Mouse (Mus musculus) G1E (cell line): ENCODE data around the gene Zfp644. TPM values are rescaled to one million over a fixed set of nuclear protein-coding genes. Genes with fewer than 3 reads are reported as not detected.

Source experiments
- ATAC-seq: 2 replicates; pipeline ENCODE4 v1.8.0; 2016; ENCODE audit warnings: mild to moderate bottlenecking; ENCODE audit not compliant: insufficient number of reproducible peaks, poor library complexity, low FRiP score, severe bottlenecking; ENCODE audit errors: extremely low read depth
- DNase-seq: peaks from one replicate; pipeline ENCODE4 v3.0.0; 2012; ENCODE audit warnings: low spot score
- H3K27me3 ChIP-seq: 2 replicates; pipeline ENCODE4 v1.6.1; 2012; ENCODE audit warnings: mild to moderate bottlenecking, low read length, inconsistent platforms; ENCODE audit not compliant: insufficient read depth
- H3K36me3 ChIP-seq: replicated peaks from 2 replicates; pipeline ENCODE3; 2012; ENCODE audit warnings: mild to moderate bottlenecking, inconsistent platforms
- H3K4me1 ChIP-seq: 2 replicates; pipeline ENCODE4 v1.6.1; 2012; ENCODE audit warnings: low read depth, low read length, inconsistent platforms, mixed read lengths; ENCODE audit not compliant: insufficient read depth
- H3K4me3 ChIP-seq: 2 replicates; pipeline ENCODE4 v1.5.1; 2012; ENCODE audit warnings: low read depth, mild to moderate bottlenecking, inconsistent platforms, low read length, moderate library complexity, mixed read lengths
- H3K9me3 ChIP-seq: replicated peaks from 2 replicates; pipeline ENCODE4 v1.6.1; 2012; ENCODE audit warnings: inconsistent platforms
- CTCF ChIP-seq: IDR thresholded peaks from 2 replicates; pipeline ENCODE4 v1.5.1; 2012; ENCODE audit warnings: low read depth, low read length, inconsistent platforms, mixed read lengths
- GATA1 ChIP-seq: IDR thresholded peaks from 2 replicates; pipeline ENCODE4 v1.6.1; 2012; ENCODE audit warnings: borderline replicate concordance, low read length, inconsistent platforms, mixed read lengths
- GATA2 ChIP-seq: IDR thresholded peaks from 2 replicates; pipeline ENCODE4 v1.6.1; 2012; ENCODE audit warnings: low read depth, low read length, inconsistent platforms, borderline replicate concordance
- POLR2AphosphoS5 ChIP-seq: IDR thresholded peaks from 2 replicates; pipeline ENCODE4 v1.6.1; 2012; ENCODE audit warnings: low read depth, low read length, inconsistent platforms; ENCODE audit not compliant: insufficient replicate concordance
- TAL1 ChIP-seq: conservative IDR thresholded peaks from 2 replicates; pipeline ENCODE4 v1.6.1; 2012; ENCODE audit warnings: low read depth, low read length, inconsistent platforms, mixed read lengths
- polyA plus RNA-seq: library from polyadenylated mRNA; stranded (reverse); fragments of >175 nt; gene quantifications from 2 replicates; pipeline ENCODE4 v1.2.3, GENCODE M21; 2012
- total RNA-seq, 2 experiments: library from RNA; stranded (forward) in 1 of 2; stranded (reverse) in 1 of 2; fragments of 200-1000 nt in 1 of 2; fragments of >200 nt in 1 of 2; fragmentation: Nextera tagmentation in 1 of 2; gene quantifications; 2 replicates each; pipeline ENCODE4 v1.2.3; 2014 to 2017

Zfp644 gene
- total and polyA plus RNA-seq, 3 experiments: 13.9 to 97.8 (median 83.8) TPM

DNA sequence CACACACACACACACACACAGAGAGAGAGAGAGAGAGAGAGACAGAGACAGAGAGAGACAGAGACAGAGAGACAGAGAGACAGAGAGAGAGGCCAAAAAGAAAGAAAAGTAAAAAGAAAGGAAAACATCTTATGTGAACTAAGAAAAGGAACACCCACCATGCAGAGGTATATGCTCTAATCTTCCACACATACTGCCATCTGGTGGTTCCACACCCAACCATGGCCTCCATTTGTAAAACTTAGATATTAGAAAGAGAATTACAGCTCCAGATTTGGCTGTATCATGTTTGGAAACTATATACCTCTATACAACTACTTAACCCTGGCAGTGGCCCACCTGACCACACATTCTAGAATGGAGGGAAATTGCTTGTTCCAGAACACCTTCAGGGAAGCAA is 102.7 kb downstream of the Zfp644 start:
- TF ChIP-seq CTCF: no peak
- Histone ChIP-seq H3K27me3 (no peaks in the 10 kb centered on the region), H3K36me3 (peaks cover 57% of the 10 kb centered on the region), H3K4me3 (no peak overlapping the region), H3K4me1 (no peaks in the 10 kb centered on the region), H3K9me3 (no peaks in the 10 kb centered on the region)
- ATAC-seq: no peak
- DNase-seq: no peak

DNA sequence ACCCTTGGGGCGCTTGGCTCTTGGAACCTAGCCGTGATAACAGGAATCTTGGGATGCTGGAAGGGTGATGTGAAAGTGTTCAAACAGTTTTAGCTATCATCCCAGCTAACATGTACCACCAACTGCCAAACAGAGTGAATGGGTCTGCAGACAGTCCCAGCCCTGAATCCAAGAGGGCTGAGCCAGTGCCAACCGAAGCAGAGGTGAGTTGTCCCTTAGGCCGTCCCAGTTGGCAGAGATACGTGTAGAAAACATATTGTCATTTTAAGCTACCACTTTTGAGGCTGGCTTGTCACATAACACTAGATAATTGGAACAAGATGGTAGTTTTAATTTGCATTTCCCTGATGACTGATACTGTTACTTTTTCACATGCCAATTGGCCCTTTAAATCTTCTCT is 106.4 kb downstream of the Zfp644 start:
- DNase-seq (no peak), ATAC-seq (no peak)
- Histone ChIP-seq H3K4me1 (no peaks in the 10 kb centered on the region), H3K36me3 (peaks cover 28% of the 10 kb centered on the region), H3K27me3 (no peaks in the 10 kb centered on the region), H3K4me3 (no peak overlapping the region), H3K9me3 (no peaks in the 10 kb centered on the region)
- no peak for TF ChIP-seq CTCF
- no peak for TF ChIP-seq TAL1
- TF ChIP-seq GATA2: no peak

DNA sequence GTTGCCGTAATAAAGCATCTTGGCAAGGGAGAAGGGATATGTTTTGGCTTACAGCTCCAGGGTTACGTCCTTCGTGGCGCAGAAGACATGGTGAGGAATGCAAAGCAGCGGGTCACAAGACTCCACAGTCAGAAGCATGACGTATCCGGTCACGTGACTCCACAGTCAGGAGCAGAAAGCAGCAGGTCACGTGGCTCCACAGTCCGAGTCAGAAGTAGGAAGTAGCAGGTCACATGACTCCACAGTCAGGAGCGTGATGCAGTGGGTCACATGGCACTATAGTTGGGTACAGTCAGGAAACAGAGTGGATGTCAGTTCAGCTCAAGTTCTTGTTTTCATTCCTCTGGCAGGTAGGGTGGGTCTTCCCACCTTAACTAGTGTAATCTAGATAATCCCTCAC is 107.4 kb downstream of the Zfp644 start:
- no peak for TF ChIP-seq POLR2AphosphoS5
- TF ChIP-seq CTCF: no peak
- TF ChIP-seq GATA2: no peak
- TF ChIP-seq TAL1: no peak
- DNase-seq (no peak), ATAC-seq (no peak)
- no peaks in the 10 kb centered on the region for H3K4me1 ChIP-seq
- H3K27me3 ChIP-seq: no peaks in the 10 kb centered on the region
- no peak overlapping the region for H3K4me3 ChIP-seq
- H3K9me3 ChIP-seq: no peaks in the 10 kb centered on the region
- H3K36me3 ChIP-seq: peaks cover 19% of the 10 kb centered on the region

DNA sequence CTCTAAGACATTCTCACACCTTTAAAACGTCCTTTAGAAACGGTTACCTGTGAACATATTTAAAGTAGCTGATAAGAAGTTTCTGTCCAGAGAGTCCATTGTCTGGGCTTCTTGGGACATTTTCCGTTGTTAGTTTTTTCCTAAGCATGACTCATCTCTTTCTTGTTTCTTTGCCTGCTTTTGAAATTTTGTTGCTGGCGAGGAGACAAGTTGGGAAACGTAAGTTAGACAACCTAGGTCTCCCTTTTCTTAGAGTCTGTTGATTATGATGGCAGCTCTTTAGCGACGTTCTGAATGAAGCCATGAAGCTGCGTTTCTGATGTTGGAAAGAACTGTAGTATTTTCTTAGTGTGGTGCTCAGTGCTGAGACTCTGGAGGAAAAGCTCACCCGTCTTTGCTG is 108.1 kb downstream of the Zfp644 start:
- no peak for ATAC-seq
- H3K4me3 ChIP-seq: no peak overlapping the region
- H3K27me3 ChIP-seq: no peaks in the 10 kb centered on the region
- TF ChIP-seq POLR2AphosphoS5: no peak
- no peak for TF ChIP-seq GATA1
- no peak for TF ChIP-seq TAL1
- TF ChIP-seq GATA2: no peak
- TF ChIP-seq CTCF: no peak
- no peaks in the 10 kb centered on the region for H3K4me1 ChIP-seq
- H3K9me3 ChIP-seq: no peaks in the 10 kb centered on the region
- DNase-seq: no peak
- peaks cover 18% of the 10 kb centered on the region for H3K36me3 ChIP-seq

DNA sequence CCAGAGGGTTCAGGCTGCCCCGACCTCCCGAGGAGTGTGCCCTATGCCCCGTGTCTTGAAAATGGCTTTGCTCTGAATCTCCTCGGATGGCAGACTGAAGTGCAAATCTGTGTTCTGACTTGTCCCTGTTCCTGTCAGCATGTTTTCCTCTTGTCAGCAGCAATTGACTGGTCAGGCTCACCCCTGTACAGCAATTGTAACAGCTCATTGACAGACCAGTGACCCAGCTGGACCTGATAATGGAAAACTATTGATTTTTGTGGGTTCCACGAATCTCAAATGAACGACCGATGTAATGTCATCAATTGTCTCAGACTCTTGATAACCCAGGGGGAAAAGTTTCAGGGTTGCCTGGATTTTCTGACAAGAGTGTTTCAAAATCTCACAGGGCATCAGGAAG is 116.1 kb downstream of the Zfp644 start:
- no peaks in the 10 kb centered on the region for H3K4me1 ChIP-seq
- no peaks in the 10 kb centered on the region for H3K9me3 ChIP-seq
- TF ChIP-seq CTCF (no peak), TAL1 (no peak), GATA1 (no peak), GATA2 (no peak), POLR2AphosphoS5 (no peak)
- H3K36me3 ChIP-seq: no peaks in the 10 kb centered on the region
- DNase-seq: no peak
- H3K27me3 ChIP-seq: no peaks in the 10 kb centered on the region
- ATAC-seq: no peak
- no peak overlapping the region for H3K4me3 ChIP-seq

DNA sequence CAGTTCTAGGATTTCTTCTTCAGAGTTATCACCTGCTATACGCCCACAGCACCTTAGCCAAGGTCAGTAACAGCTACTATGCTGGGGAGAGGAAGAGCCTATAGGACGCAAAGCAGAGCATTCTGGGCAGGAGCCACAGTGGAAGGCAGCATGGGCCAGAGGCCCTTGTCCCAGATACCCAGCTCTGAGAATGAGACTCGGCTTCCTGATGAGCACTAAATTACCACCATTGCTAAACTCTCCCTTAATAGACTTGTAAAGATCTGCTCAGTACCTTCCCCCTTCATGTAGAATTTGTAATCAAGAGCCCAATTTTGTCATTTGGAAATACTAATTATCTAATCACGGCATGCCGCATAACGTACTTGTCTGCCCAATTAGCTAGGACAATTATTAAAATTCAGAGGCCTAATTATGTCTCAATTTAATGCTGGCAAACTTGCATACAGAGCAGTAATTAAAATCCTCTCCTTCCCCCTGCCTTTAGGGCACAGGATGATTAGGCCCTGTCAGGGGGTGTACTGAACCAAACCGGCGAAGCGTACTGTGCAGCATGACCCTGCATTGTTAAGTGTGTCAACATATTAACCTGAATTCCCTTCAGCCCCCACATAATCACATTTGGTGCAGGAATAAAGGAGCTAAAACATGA is 119.7 kb downstream of the Zfp644 start:
- no peak for DNase-seq
- TF ChIP-seq CTCF (no peak), GATA2 (no peak), POLR2AphosphoS5 (no peak), TAL1 (no peak), GATA1 (no peak)
- Histone ChIP-seq H3K4me3 (no peak overlapping the region), H3K36me3 (no peaks in the 10 kb centered on the region), H3K27me3 (no peaks in the 10 kb centered on the region), H3K4me1 (no peaks in the 10 kb centered on the region), H3K9me3 (peaks cover 11% of the 10 kb centered on the region)
- ATAC-seq: no peak

DNA sequence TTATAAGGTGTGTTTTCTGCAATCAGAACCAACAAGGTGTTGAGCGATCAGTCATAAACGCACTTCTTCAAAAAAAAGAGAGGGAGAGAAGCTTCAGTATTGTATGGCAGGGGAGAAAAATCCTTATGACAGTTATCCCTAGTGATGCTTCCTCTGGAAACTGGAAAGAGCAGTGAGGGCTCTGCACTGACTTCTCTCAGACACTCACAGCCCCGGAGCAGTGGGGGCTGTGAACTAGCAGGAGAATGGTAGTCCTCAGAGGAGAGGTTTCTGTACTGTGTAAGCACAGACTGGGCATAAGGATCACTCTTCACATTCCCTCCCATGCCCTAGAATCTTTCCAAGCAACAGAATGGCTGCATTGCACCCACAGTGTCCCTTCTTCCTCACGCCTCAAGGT is 122.0 kb downstream of the Zfp644 start:
- no peak overlapping the region for H3K4me3 ChIP-seq
- no peak for DNase-seq
- no peak for ATAC-seq

More for the DNA sequence above, 122.0 kb downstream of the Zfp644 start:
- H3K9me3 ChIP-seq: peaks cover 11% of the 10 kb centered on the region
- no peaks in the 10 kb centered on the region for H3K36me3 ChIP-seq
- TF ChIP-seq TAL1 (no peak), CTCF (no peak), POLR2AphosphoS5 (no peak), GATA2 (no peak), GATA1 (no peak)
- no peaks in the 10 kb centered on the region for H3K4me1 ChIP-seq
- H3K27me3 ChIP-seq: no peaks in the 10 kb centered on the region
